Mouse (Mus musculus): Measurements from ENCODE around the gene Anxa10.

Anxa10 gene

GRCm38 (mm10) chr8:62123098-62123497 is at the start of gene Anxa10:
Gene Anxa10, minus strand, starts transcription at chr8:62123150.
- no peak for DNase-seq (ENCODE audit: low spot score)

GRCm38 (mm10) chr8:62132662-62133366 is 9.9 kb upstream of the Anxa10 start:
- DNase-seq (ENCODE audit: low spot score): no peak

GRCm38 (mm10) chr8:62097213-62097612 is 25.7 kb downstream of the Anxa10 start:
- DNase-seq (ENCODE audit: low spot score): no peak

GRCm38 (mm10) chr8:62081804-62082203 is 41.1 kb downstream of the Anxa10 start:
- DNase-seq (ENCODE audit: low spot score): no peak

- no peak for DNase-seq (ENCODE audit: low spot score)
Measured at GRCm38 (mm10) chr8:62080195-62080802, 42.7 kb downstream of the Anxa10 start.

- no peak for DNase-seq (ENCODE audit: low spot score)
Measured at GRCm38 (mm10) chr8:62068305-62068704, 54.6 kb downstream of the Anxa10 start.

GRCm38 (mm10) chr8:62060357-62060756 is 62.6 kb downstream of the Anxa10 start:
- no peak for DNase-seq (ENCODE audit: low spot score)

- no peak for DNase-seq (ENCODE audit: low spot score)
Measured at GRCm38 (mm10) chr8:62046809-62047208, 76.1 kb downstream of the Anxa10 start.

- DNase-seq (ENCODE audit: low spot score): no peak
Measured at GRCm38 (mm10) chr8:62034351-62034750, 88.6 kb downstream of the Anxa10 start.

- no peak for DNase-seq (ENCODE audit: low spot score)
Measured at GRCm38 (mm10) chr8:62014582-62014981, 108.4 kb downstream of the Anxa10 start.

- DNase-seq (ENCODE audit: low spot score): no peak
Measured at GRCm38 (mm10) chr8:62014166-62014565, 108.8 kb downstream of the Anxa10 start.

Measured in spleen, adult 12 weeks (tissue).